Mouse (Mus musculus) testis, adult 2 months (tissue): Measurements from ENCODE around the gene Frmd4a.

Experiments used
- CTCF ChIP-seq: fragments of 200-500 bp; IDR thresholded peaks from 2 replicates; pipeline ENCODE4 v1.5.1; 2012; ENCODE audit warnings: low read depth, mild to moderate bottlenecking, inconsistent platforms, low read length, moderate library complexity; ENCODE audit not compliant: control insufficient read depth, insufficient read depth, insufficient replicate concordance
- POLR2A ChIP-seq: fragments of 200-500 bp; IDR thresholded peaks from 2 replicates; pipeline ENCODE4 v1.6.1; 2012; ENCODE audit warnings: low read depth, mild to moderate bottlenecking, inconsistent platforms, low read length, moderate library complexity; ENCODE audit not compliant: control insufficient read depth

DNA sequence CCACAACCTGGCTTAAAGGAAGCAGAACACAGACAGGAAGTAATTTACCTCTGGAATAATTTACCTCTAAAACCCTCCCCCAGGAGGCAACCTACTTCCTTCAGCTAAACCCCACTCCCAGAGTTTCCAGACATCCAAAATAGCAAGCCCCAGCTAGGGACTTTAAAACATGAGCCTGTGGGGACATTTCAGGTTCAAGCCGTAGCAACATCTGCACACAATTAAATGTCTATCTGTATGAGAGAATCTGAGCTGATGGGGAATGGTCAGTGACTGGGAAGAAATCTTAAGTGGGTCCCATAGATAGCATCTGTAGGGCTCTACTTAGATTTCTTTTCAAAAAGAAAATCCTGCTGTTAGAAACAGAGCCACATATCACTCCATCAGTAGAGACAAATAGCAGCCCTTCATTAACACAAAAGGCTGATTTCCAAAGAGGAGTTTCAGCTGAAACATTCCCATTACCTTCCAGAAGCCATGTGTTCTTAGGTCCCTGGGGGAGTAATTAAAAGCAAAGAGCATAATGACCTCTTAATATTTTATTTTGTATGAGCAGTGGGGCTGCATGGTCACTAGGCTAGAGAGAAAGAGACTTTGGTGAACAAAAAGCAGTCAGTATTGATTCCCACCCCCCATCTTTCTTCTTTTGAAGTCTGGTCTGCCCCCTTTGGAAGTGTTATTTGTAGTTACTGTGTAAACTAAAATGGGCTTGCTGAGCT, 505.4 kb downstream of the Frmd4a start:
- TF ChIP-seq POLR2A, result no peak
- TF ChIP-seq CTCF, result no peak
